Mouse (Mus musculus): Measurements from ENCODE around the gene Gm9837. TPM values are rescaled to one million over a fixed set of nuclear protein-coding genes. Genes with fewer than 3 reads are reported as not detected.
A peak's percentile ranks its signal among the peaks of the same experiment; 100 is the strongest.

The Gm9837 gene
- polyA plus RNA-seq, 1 experiment from 2014 or later: not detected

- Histone ChIP-seq H3K4me1 (ENCODE audit: insufficient read depth, low read depth, low read length) (0 out of 2 replicates have a peak, but pooled peaks cover 5% of the 10 kb centered on the region), H3K27me3 (replicated peaks; ENCODE audit: insufficient read depth, low read length) (no peaks in the 10 kb centered on the region; the same call in 1 of the 2 replicates), H3K9me3 (ENCODE audit: low read length) (no peaks in the 10 kb centered on the region), H3K4me2 (replicated peaks; ENCODE audit: low read depth, low read length) (no peak overlapping the region), H3K9ac (replicated peaks; ENCODE audit: low read depth) (no peak overlapping the region), H3K4me3 (ENCODE audit: low read depth, low read length) (no peak overlapping the region), H3K27ac (ENCODE audit: low read length) (no peak overlapping the region), H3K36me3 (ENCODE audit: insufficient read depth, low read length) (no peaks in the 10 kb centered on the region)
- ATAC-seq (no peak), DNase-seq (ENCODE audit: low spot score) (no peak)
- TF ChIP-seq EP300 (IDR thresholded peaks at IDR 0.05) (no peak), CTCF (IDR thresholded peaks at IDR 0.05) (no peak)
- 81% methylated on average over 9 of the region's 9 CpGs for WGBS
Observed at GRCm38 (mm10) chr11:53489421-53489820, 19.1 kb upstream of the Gm9837 start.

GRCm38 (mm10) chr11:53489007-53489406 is 18.7 kb upstream of the Gm9837 start:
- DNase-seq (ENCODE audit: low spot score) (no peak), ATAC-seq (no peak)
- Histone ChIP-seq H3K36me3 (ENCODE audit: insufficient read depth, low read length) (no peaks in the 10 kb centered on the region), H3K27me3 (replicated peaks; ENCODE audit: insufficient read depth, low read length) (no peaks in the 10 kb centered on the region; the same call in 1 of the 2 replicates), H3K9me3 (ENCODE audit: low read length) (no peaks in the 10 kb centered on the region), H3K9ac (replicated peaks; ENCODE audit: low read depth) (no peak overlapping the region), H3K4me1 (ENCODE audit: insufficient read depth, low read depth, low read length) (0 out of 2 replicates have a peak, but pooled peaks cover 5% of the 10 kb centered on the region), H3K27ac (ENCODE audit: low read length) (no peak overlapping the region), H3K4me2 (replicated peaks; ENCODE audit: low read depth, low read length) (no peak overlapping the region), H3K4me3 (ENCODE audit: low read depth, low read length) (no peak overlapping the region)
- TF ChIP-seq EP300 (IDR thresholded peaks at IDR 0.05) (no peak), CTCF (IDR thresholded peaks at IDR 0.05) (peak; percentile 19)
- WGBS: 97% methylated on average over 5 of the region's 5 CpGs

GRCm38 (mm10) chr11:53486822-53487594 is 16.7 kb upstream of the Gm9837 start:
- H3K27ac ChIP-seq (ENCODE audit: low read length): no peak overlapping the region
- H3K9me3 ChIP-seq (ENCODE audit: low read length): no peaks in the 10 kb centered on the region
- ATAC-seq (peak; percentile 79), DNase-seq (ENCODE audit: low spot score) (peak; percentile 68)
- H3K9ac ChIP-seq (replicated peaks; ENCODE audit: low read depth): no peak overlapping the region
- H3K4me3 ChIP-seq (ENCODE audit: low read depth, low read length): no peak overlapping the region
- H3K4me2 ChIP-seq (replicated peaks; ENCODE audit: low read depth, low read length): peak overlapping the region; percentile 28; the same call in 1 of the 2 replicates
- H3K4me1 ChIP-seq (ENCODE audit: insufficient read depth, low read depth, low read length): 0 out of 2 replicates have a peak, but pooled peaks cover 5% of the 10 kb centered on the region
- H3K36me3 ChIP-seq (ENCODE audit: insufficient read depth, low read length): no peaks in the 10 kb centered on the region
- 10% methylated on average over 27 of the region's 27 CpGs for WGBS
- H3K27me3 ChIP-seq (replicated peaks; ENCODE audit: insufficient read depth, low read length): no peaks in the 10 kb centered on the region; the same call in 1 of the 2 replicates
- TF ChIP-seq EP300 (IDR thresholded peaks at IDR 0.05): no peak
- no peak for TF ChIP-seq CTCF (IDR thresholded peaks at IDR 0.05)

- H3K4me2 ChIP-seq (replicated peaks; ENCODE audit: low read depth, low read length): no peak overlapping the region
- 72% methylated on average over 3 of the region's 3 CpGs for WGBS
- H3K4me1 ChIP-seq (ENCODE audit: insufficient read depth, low read depth, low read length): 0 out of 2 replicates have a peak, but pooled peaks cover 5% of the 10 kb centered on the region
- H3K9ac ChIP-seq (replicated peaks; ENCODE audit: low read depth): no peak overlapping the region
- no peaks in the 10 kb centered on the region for H3K36me3 ChIP-seq (ENCODE audit: insufficient read depth, low read length)
- H3K9me3 ChIP-seq (ENCODE audit: low read length): no peaks in the 10 kb centered on the region
- no peak overlapping the region for H3K4me3 ChIP-seq (ENCODE audit: low read depth, low read length)
- DNase-seq (ENCODE audit: low spot score): no peak
- TF ChIP-seq CTCF (IDR thresholded peaks at IDR 0.05) (no peak), EP300 (IDR thresholded peaks at IDR 0.05) (no peak)
- no peak overlapping the region for H3K27ac ChIP-seq (ENCODE audit: low read length)
- no peaks in the 10 kb centered on the region; the same call in 1 of the 2 replicates for H3K27me3 ChIP-seq (replicated peaks; ENCODE audit: insufficient read depth, low read length)
- no peak for ATAC-seq
Observed at GRCm38 (mm10) chr11:53486351-53486750, 16.1 kb upstream of the Gm9837 start.

- Histone ChIP-seq H3K4me2 (replicated peaks; ENCODE audit: low read depth, low read length) (no peak overlapping the region), H3K9ac (replicated peaks; ENCODE audit: low read depth) (no peak overlapping the region), H3K4me3 (ENCODE audit: low read depth, low read length) (no peak overlapping the region), H3K9me3 (ENCODE audit: low read length) (no peaks in the 10 kb centered on the region), H3K27me3 (replicated peaks; ENCODE audit: insufficient read depth, low read length) (no peaks in the 10 kb centered on the region; the same call in 1 of the 2 replicates), H3K27ac (ENCODE audit: low read length) (no peak overlapping the region), H3K36me3 (ENCODE audit: insufficient read depth, low read length) (no peaks in the 10 kb centered on the region), H3K4me1 (ENCODE audit: insufficient read depth, low read depth, low read length) (0 out of 2 replicates have a peak, but pooled peaks cover 5% of the 10 kb centered on the region)
- 40% methylated on average over 3 of the region's 3 CpGs for WGBS
- no peak for DNase-seq (ENCODE audit: low spot score)
- no peak for ATAC-seq
- TF ChIP-seq CTCF (IDR thresholded peaks at IDR 0.05) (peak; percentile 63), EP300 (IDR thresholded peaks at IDR 0.05) (no peak)
Observed at GRCm38 (mm10) chr11:53485719-53486118, 15.4 kb upstream of the Gm9837 start.

- 53% methylated on average over 9 of the region's 9 CpGs for whole genome bisulfite sequencing
- no peak overlapping the region for H3K9ac ChIP-seq (replicated peaks; ENCODE audit: low read depth)
- H3K9me3 ChIP-seq (ENCODE audit: low read length): no peaks in the 10 kb centered on the region
- TF ChIP-seq CTCF (IDR thresholded peaks at IDR 0.05): no peak
- no peak for TF ChIP-seq EP300 (IDR thresholded peaks at IDR 0.05)
- H3K4me1 ChIP-seq (ENCODE audit: insufficient read depth, low read depth, low read length): peaks cover 5% of the 10 kb centered on the region; the same call in 1 of the 2 replicates
- no peaks in the 10 kb centered on the region for H3K36me3 ChIP-seq (ENCODE audit: insufficient read depth, low read length)
- H3K4me3 ChIP-seq (ENCODE audit: low read depth, low read length): no peak overlapping the region
- peak; percentile 46 for ATAC-seq
- DNase-seq (ENCODE audit: low spot score): peak; percentile 63
- H3K27me3 ChIP-seq (replicated peaks; ENCODE audit: insufficient read depth, low read length): peaks cover 19% of the 10 kb centered on the region
- no peak overlapping the region; the same call in 1 of the 2 replicates for H3K27ac ChIP-seq (ENCODE audit: low read length)
- H3K4me2 ChIP-seq (replicated peaks; ENCODE audit: low read depth, low read length): no peak overlapping the region
Observed at GRCm38 (mm10) chr11:53483159-53483891, 13.0 kb upstream of the Gm9837 start.
